Mouse (Mus musculus): ENCODE data around the gene Gm32802.
"Not testable (repeated sequence)": the region's sequence is repeated elsewhere in the genome, so short reads cannot be mapped to it uniquely, and the experiment has no call there.

GRCm38 (mm10) chr10:118215719-118216393 lies 42.6 kb upstream of the Gm32802 start:
- not testable (repeated sequence) for TF ChIP-seq POLR2A (IDR thresholded peaks at IDR 0.05; ENCODE audit: borderline replicate concordance, extremely low read depth, low read depth, low read length); CTCF (IDR thresholded peaks at IDR 0.05; ENCODE audit: insufficient read depth, low read length)

Measured in lung, adult 2 months (tissue).